Mouse (Mus musculus) stomach, postnatal 0 days (tissue): ENCODE measurements at regions not wholly inside any gene's neighbourhood (a gene's known extent, or its start where the extent isn't known, plus 50 kb on each side); places are given as distances from the start of the nearest gene placed in this dataset.

Source experiments
- CTCF ChIP-seq: IDR thresholded peaks from 2 replicates; pipeline ENCODE4 v1.5.1; 2016; ENCODE audit warnings: antibody characterized with exemption, low read depth, mild to moderate bottlenecking, moderate library complexity
- EP300 ChIP-seq: optimal IDR thresholded peaks from 2 replicates; pipeline ENCODE3; 2016; ENCODE audit warnings: antibody characterized with exemption

GRCm38 (mm10) chr4:98207446-98207845 is 175.7 kb downstream of the Tm2d1 start:
- TF ChIP-seq CTCF (no peak), EP300 (no peak)
